Mouse (Mus musculus) liver, embryonic 15.5 days (tissue): Measurements from ENCODE around the gene Cct5. TPM values are rescaled to one million over a fixed set of nuclear protein-coding genes. Genes with fewer than 3 reads are reported as not detected.

Experiments used
- ATAC-seq: fragments of 200-750 bp; cut with Nextera tagmentation; 2 replicates; pipeline ENCODE4 v1.8.0; 2017; ENCODE audit warnings: moderate number of reproducible peaks, mild to moderate bottlenecking, moderate library complexity; ENCODE audit not compliant: insufficient read depth
- H3K27ac ChIP-seq: fragments of 300-500 bp; sonication (generic); replicated peaks from 2 replicates; pipeline ENCODE4 v1.5.1; 2015; ENCODE audit warnings: mild to moderate bottlenecking, inconsistent platforms
- H3K27me3 ChIP-seq: fragments of 300-500 bp; sonication (generic); 2 replicates; pipeline ENCODE4 v1.6.1; 2015; ENCODE audit warnings: mild to moderate bottlenecking, inconsistent platforms
- H3K36me3 ChIP-seq: fragments of 300-500 bp; sonication (generic); replicated peaks from 2 replicates; pipeline ENCODE4 v1.6.1; 2015; ENCODE audit warnings: moderate library complexity, mild to moderate bottlenecking, inconsistent platforms
- H3K4me1 ChIP-seq: fragments of 300-500 bp; sonication (generic); replicated peaks from 2 replicates; pipeline ENCODE4 v1.6.1; 2015; ENCODE audit warnings: inconsistent platforms
- H3K4me2 ChIP-seq: fragments of 300-500 bp; sonication (generic); 2 replicates; pipeline ENCODE4 v1.6.1; 2015; ENCODE audit warnings: moderate library complexity, mild to moderate bottlenecking, inconsistent platforms
- H3K4me3 ChIP-seq: fragments of 300-500 bp; sonication (generic); replicated peaks from 2 replicates; pipeline ENCODE4 v1.5.1; 2015; ENCODE audit warnings: mild to moderate bottlenecking, inconsistent platforms
- H3K9ac ChIP-seq: fragments of 300-500 bp; sonication (generic); 2 replicates; pipeline ENCODE4 v1.6.1; 2015; ENCODE audit warnings: moderate library complexity, mild to moderate bottlenecking, inconsistent platforms
- H3K9me3 ChIP-seq: fragments of 300-500 bp; sonication (generic); replicated peaks from 2 replicates; pipeline ENCODE4 v1.6.1; 2016; ENCODE audit warnings: inconsistent platforms
- WGBS: fragments of 180-500 bp; shearing (Covaris S2); methylation state at CpG from one replicate; pipeline ENCODE4 v1.1.7; 2015; ENCODE audit warnings: mixed read lengths; ENCODE audit not compliant: insufficient replicate concordance; 5-methylcytosine and 5-hydroxymethylcytosine counted together
- polyA plus RNA-seq: library from polyadenylated mRNA; unstranded; fragments of >200 nt; fragmentation: Nextera tagmentation; extraction: Ambion mirVana; gene quantifications from 2 replicates; pipeline ENCODE4 v1.2.1, GENCODE M21; 2015

Cct5 gene
- polyA plus RNA-seq, 1 experiment from 2014 or later = 263 TPM

DNA sequence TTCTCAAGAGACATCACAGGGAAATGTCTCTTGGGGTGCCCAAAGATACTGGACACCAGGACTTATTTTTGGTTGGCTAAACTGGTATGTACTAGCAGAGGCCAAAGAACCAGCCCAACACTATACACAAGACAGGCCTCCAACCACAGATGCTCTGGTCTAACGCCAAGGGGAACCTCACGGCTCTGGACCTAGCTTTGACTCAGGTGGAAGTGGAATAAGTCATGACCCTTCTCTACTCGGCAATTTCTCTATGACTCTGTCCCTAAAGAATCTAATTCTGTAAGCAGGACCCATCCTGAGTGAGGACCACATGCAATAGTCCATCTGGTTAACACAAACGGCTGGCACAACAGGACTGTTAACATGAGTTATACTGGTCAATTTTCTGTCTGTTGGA lies 1.8 kb downstream of the Cct5 start:
- Histone ChIP-seq H3K4me2 (peak overlapping the region; percentile 78), H3K27ac (no peak overlapping the region), H3K4me3 (peak overlapping the region; percentile 67), H3K27me3 (no peaks in the 10 kb centered on the region), H3K9me3 (no peaks in the 10 kb centered on the region), H3K36me3 (peaks cover 39% of the 10 kb centered on the region), H3K9ac (peak overlapping the region; percentile 72), H3K4me1 (peaks cover 30% of the 10 kb centered on the region)
- WGBS = 30% methylated on average over 4 of the region's 4 CpGs
- no peak for ATAC-seq

DNA sequence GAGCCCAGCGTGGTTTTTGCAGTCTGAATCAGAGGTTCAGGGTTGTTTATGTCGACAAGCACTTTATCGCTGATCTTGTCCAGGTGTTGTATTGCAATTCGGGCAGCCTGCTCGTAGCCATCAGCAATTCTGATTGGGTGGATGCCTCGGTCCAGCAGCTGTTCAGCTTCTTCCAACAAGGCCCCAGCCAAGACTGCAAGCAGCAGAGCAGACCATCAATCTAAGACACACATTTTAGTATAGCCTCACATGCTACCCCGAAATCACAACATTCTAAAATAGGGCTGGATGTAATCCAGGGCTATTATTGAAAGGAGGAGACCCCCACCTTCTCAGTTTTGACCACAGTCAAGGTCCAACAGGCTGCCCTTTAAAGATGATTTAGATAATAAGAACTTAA lies 6.0 kb downstream of the Cct5 start:
- Histone ChIP-seq H3K4me1 (peaks cover 20% of the 10 kb centered on the region), H3K9me3 (no peaks in the 10 kb centered on the region), H3K36me3 (peaks cover 81% of the 10 kb centered on the region), H3K9ac (no peak overlapping the region), H3K4me3 (no peak overlapping the region), H3K27me3 (no peaks in the 10 kb centered on the region), H3K27ac (no peak overlapping the region), H3K4me2 (no peak overlapping the region)
- WGBS = 84% methylated on average over 7 of the region's 7 CpGs
- no peak for ATAC-seq

GRCm38 (mm10) chr15:31594260-31594659 lies 7.3 kb downstream of the Cct5 start:
- Histone ChIP-seq H3K9me3 (no peaks in the 10 kb centered on the region), H3K27me3 (no peaks in the 10 kb centered on the region), H3K4me2 (no peak overlapping the region), H3K36me3 (peaks cover 94% of the 10 kb centered on the region), H3K27ac (no peak overlapping the region), H3K4me3 (no peak overlapping the region), H3K4me1 (peaks cover 7% of the 10 kb centered on the region), H3K9ac (no peak overlapping the region)
- no peak for ATAC-seq
- 86% methylated on average over 14 of the region's 14 CpGs for WGBS

- Histone ChIP-seq H3K4me1 (no peaks in the 10 kb centered on the region), H3K27me3 (no peaks in the 10 kb centered on the region), H3K4me2 (no peak overlapping the region), H3K27ac (no peak overlapping the region), H3K9me3 (no peaks in the 10 kb centered on the region), H3K4me3 (no peak overlapping the region), H3K36me3 (peaks cover 87% of the 10 kb centered on the region), H3K9ac (no peak overlapping the region)
- WGBS = 82% methylated on average over 8 of the region's 8 CpGs
- ATAC-seq = no peak
Observed at GRCm38 (mm10) chr15:31592531-31592930, 9.1 kb downstream of the Cct5 start.

DNA sequence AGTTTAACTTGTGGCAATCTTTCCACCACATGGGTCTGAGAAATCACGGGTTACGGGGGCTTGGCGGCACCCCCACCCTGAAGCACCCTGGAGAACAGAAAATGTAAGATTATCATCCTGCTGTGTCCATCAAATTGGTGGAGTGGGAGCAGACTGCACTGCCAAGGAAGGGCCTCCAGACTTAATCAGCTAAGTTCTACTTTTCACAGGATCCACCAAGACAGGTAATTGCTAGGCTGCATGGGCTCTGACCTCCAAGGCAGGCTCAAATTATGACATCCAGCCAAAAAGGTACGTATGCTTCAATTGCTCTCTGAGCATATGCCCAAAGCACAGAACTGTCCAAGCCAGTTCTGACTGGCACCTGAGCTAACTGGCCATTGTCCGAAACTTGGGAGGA lies 11.4 kb downstream of the Cct5 start:
- H3K4me2 ChIP-seq = no peak overlapping the region

GRCm38 (mm10) chr15:31588989-31589640 lies 12.5 kb downstream of the Cct5 start:
- 71% methylated on average over 8 of the region's 8 CpGs for WGBS
- Histone ChIP-seq H3K9me3 (no peaks in the 10 kb centered on the region), H3K27ac (no peak overlapping the region), H3K36me3 (peaks cover 53% of the 10 kb centered on the region), H3K27me3 (no peaks in the 10 kb centered on the region), H3K4me3 (no peak overlapping the region), H3K9ac (no peak overlapping the region), H3K4me2 (no peak overlapping the region), H3K4me1 (peaks cover 14% of the 10 kb centered on the region)
- no peak for ATAC-seq

More for the DNA sequence above, 11.4 kb downstream of the Cct5 start:
- Histone ChIP-seq H3K27me3 (no peaks in the 10 kb centered on the region), H3K27ac (no peak overlapping the region), H3K9ac (no peak overlapping the region), H3K4me1 (peaks cover 14% of the 10 kb centered on the region), H3K9me3 (no peaks in the 10 kb centered on the region), H3K4me3 (no peak overlapping the region), H3K36me3 (peaks cover 64% of the 10 kb centered on the region)
- ATAC-seq = no peak
- 86% methylated on average over 5 of the region's 5 CpGs for WGBS

- WGBS = 49% methylated on average over 2 of the region's 2 CpGs
- Histone ChIP-seq H3K9me3 (no peaks in the 10 kb centered on the region), H3K4me2 (no peak overlapping the region)
Observed at GRCm38 (mm10) chr15:31587789-31588188, 13.8 kb downstream of the Cct5 start.

GRCm38 (mm10) chr15:31586519-31586918 lies 15.1 kb downstream of the Cct5 start:
- H3K4me3 ChIP-seq = no peak overlapping the region
- H3K4me1 ChIP-seq = peaks cover 14% of the 10 kb centered on the region
- WGBS = 1% methylated on average over 4 of the region's 4 CpGs
- no peak overlapping the region for H3K27ac ChIP-seq
- no peaks in the 10 kb centered on the region for H3K9me3 ChIP-seq
- no peak overlapping the region for H3K9ac ChIP-seq
- peak; percentile 75 for ATAC-seq
- peaks cover 27% of the 10 kb centered on the region for H3K36me3 ChIP-seq
- no peaks in the 10 kb centered on the region for H3K27me3 ChIP-seq
- no peak overlapping the region for H3K4me2 ChIP-seq

More at GRCm38 (mm10) chr15:31587789-31588188, 13.8 kb downstream of the Cct5 start:
- peaks cover 14% of the 10 kb centered on the region for H3K4me1 ChIP-seq
- H3K36me3 ChIP-seq = peaks cover 40% of the 10 kb centered on the region
- no peak for ATAC-seq
- no peak overlapping the region for H3K4me3 ChIP-seq
- H3K9ac ChIP-seq = no peak overlapping the region
- no peaks in the 10 kb centered on the region for H3K27me3 ChIP-seq
- H3K27ac ChIP-seq = no peak overlapping the region

DNA sequence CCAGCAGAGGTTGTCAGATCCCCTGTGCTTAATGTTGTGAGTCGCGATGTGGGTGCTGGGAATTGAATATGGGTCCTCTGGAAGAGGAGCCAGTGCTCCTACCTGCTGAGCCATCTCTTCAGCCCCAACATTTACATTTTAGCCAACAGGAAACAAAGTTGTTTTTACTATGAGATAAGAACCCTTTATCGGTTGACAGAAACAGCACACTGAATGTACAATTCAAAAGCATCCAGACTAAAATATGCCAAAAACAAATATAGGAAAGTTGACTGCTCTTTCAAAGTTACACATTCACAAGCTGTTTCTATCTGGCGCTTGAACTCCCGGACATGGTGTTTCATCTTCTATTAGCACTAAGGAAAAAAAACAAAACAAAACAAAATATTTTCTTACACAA lies 15.5 kb downstream of the Cct5 start:
- Histone ChIP-seq H3K4me1 (peaks cover 14% of the 10 kb centered on the region), H3K27ac (no peak overlapping the region), H3K4me2 (no peak overlapping the region), H3K36me3 (peaks cover 23% of the 10 kb centered on the region), H3K9me3 (no peaks in the 10 kb centered on the region), H3K27me3 (no peaks in the 10 kb centered on the region), H3K9ac (no peak overlapping the region), H3K4me3 (no peak overlapping the region)
- 49% methylated on average over 5 of the region's 5 CpGs for WGBS
- ATAC-seq = no peak

GRCm38 (mm10) chr15:31585238-31585637 lies 16.4 kb downstream of the Cct5 start:
- peaks cover 14% of the 10 kb centered on the region for H3K36me3 ChIP-seq
- no peaks in the 10 kb centered on the region for H3K27me3 ChIP-seq
- WGBS = 53% methylated on average over 7 of the region's 7 CpGs
- no peak overlapping the region for H3K9ac ChIP-seq
- H3K4me3 ChIP-seq = no peak overlapping the region
- no peak overlapping the region for H3K4me2 ChIP-seq
- peaks cover 14% of the 10 kb centered on the region for H3K4me1 ChIP-seq
- no peak for ATAC-seq
- no peaks in the 10 kb centered on the region for H3K9me3 ChIP-seq
- no peak overlapping the region for H3K27ac ChIP-seq

DNA sequence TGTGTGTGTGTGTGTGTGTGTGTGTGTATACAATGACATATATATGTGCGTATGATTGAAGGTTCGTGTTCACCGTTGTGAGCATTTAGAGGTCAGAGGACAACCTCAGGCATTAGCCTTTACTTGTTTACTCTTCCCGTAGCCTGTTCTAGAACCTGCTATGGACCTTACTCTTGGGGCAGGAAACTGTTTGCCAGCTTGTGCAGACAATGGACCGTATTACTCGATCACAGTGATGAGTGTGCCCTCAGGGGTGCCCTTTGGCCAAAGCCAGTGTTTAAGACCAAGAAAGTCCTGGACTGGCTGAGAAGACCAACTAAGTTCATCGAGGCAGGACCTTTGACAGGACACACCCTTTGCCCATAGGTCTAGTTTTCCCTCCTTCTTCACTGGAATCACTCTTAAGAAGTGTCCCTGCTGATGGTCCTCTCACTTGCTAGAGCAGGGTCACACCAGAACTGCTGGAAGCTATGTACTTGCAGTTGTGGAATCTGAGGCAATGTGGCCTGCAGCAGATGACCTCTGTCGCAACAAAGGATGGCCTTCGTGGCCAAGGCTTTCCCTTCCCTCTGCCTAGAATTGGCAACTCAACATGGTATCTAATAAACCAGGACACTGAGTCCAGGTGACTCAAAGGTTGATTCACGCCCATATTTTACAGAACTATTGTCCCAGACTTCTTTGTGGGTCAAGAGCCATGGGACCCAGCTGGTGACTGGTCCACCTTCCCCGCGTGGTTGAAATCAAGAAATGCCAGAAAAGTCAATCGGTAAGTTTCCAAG lies 18.1 kb downstream of the Cct5 start:
- H3K9ac ChIP-seq = no peak overlapping the region
- no peaks in the 10 kb centered on the region for H3K27me3 ChIP-seq

More for the DNA sequence above, 18.1 kb downstream of the Cct5 start:
- no peak overlapping the region for H3K4me3 ChIP-seq
- 65% methylated on average over 13 of the region's 13 CpGs for WGBS
- no peaks in the 10 kb centered on the region for H3K36me3 ChIP-seq
- H3K27ac ChIP-seq = no peak overlapping the region
- H3K9me3 ChIP-seq = no peaks in the 10 kb centered on the region
- ATAC-seq = peak; percentile 35
- peaks cover 14% of the 10 kb centered on the region for H3K4me1 ChIP-seq
- no peak overlapping the region for H3K4me2 ChIP-seq
